Mouse (Mus musculus) CD4-positive, CD25-positive, alpha-beta regulatory T cell, adult 2 months (primary cell): Measurements from ENCODE around the gene Pcyt1b.

ENCODE experiments used
- DNase-seq: peaks from one replicate; pipeline ENCODE4 v3.0.0-alpha.2; 2012; ENCODE audit warnings: low read depth, low spot score

The Pcyt1b gene

DNA sequence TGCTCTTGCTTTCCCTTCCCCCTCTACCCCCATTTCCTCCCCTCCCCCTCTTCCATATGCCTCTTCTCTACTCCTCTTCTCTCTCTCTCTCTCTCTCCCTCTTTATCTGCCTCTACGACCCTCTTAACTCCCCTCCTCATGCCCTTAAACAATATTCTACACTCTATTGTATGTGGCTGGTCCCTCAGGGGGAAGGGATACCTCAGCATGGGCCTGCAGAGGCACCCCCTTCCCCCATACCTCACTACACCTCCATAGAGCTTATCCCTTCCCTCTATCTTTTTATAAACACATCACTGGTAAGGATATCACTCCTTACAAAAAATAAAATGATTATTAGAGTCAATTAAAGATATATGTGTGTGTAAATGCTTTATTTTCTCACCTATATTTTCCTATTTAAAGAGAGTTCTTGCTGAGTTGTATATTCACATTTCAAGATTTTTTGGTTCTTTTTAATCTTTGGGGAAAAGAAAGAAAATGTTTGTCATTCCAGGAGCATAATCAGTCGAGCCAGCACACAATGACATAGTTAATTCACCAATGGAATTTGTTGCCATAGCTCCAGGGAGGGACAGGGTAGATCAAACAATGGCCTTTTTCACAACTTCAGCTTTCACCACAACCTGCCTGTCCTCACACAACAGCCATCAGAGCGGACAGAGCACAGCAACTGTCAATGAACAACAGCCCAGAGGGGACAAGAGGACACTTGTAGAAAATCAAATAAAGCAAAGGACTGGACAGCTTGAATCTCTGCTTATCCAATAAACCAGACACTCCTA, at the start of gene Pcyt1b:
Gene Pcyt1b (plus strand): TSS at position 646 of the 785 bp plus-strand sequence.
- no peak for DNase-seq

DNA sequence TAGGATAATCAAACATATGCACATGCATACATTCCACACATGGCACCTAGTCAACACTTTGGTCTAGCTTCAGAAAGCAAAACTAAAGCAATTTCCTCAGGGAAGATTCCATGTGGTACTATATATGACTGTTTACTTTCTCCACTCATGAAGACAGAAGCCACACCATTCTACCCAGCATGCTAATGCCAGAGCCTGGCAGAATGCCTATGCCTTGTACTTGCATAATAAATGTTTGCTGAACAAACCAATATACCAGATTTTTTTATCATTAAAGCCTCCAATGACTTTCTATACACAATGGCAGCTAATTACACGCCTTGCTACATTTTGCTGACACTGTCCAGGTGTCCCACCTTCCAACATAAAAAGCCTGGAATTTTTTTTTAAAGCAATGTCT, 24.4 kb upstream of the Pcyt1b start:
- DNase-seq, result no peak

DNA sequence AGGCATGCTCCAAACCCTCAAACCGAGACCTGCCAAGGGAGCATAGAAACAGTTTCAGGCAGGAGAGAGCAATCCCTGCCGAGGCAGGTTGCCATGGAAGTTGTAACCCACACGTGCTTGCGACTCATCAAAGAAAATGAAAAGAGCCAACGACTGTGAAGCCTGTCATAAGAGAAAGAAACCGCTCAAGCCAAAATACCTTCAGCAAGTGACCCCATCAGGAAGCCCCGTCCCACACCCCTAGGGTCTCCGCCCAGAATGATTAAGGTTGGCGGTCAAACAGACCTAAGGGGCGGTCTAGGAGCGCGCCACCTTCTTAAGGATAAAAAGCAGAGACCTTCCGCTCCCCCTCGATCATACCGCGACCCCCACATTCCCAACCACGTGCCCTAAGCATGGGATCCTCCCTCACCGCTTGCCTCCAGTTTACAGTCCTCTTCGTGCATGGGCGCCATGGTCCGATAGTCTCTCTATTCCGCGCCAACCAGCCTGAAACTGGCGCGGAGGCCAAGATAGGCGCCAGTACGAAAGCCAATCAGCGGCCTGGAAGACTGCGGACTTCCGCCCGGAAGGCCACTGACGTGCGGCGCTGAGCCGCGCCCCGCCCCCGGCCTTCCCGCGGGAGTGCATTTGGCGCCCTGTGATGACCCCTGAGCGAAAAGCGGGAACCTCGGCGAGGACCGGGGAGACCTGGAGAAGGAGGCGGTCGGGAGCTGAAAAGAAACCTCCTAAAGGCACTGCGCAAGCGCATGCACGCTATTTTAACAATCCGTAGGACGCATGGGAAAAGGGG, 22.8 kb upstream of the Pcyt1b start, which contains the start of gene Pola1:
Gene Pola1 (minus strand): TSS at position 499 of the 793 bp plus-strand sequence.
- DNase-seq, result peak; percentile 80

DNA sequence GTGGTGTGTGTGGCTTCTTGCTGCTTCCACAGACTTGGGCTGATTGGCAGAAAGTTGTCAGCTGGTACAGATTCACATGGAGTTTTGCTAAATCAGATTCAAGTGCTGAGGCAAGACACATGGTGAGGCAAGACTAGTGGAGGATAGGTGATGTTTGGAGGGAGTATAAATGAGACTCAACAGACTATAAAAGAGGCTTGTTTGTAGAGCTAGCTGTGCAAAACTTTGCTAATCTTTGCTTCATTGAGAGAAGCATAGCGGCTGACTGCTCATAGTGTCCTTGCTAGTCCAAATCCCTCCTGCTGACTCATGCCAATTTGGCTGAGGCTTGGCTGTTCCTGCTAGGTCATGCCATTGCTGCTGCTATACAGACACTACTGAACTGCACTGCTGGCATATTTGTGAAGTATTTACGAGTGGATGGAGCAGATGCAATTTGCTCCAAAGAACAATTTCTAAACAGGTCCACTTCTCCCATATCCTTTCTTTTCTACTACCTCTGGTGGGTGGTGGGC, 19.7 kb upstream of the Pcyt1b start:
- DNase-seq, result no peak

DNA sequence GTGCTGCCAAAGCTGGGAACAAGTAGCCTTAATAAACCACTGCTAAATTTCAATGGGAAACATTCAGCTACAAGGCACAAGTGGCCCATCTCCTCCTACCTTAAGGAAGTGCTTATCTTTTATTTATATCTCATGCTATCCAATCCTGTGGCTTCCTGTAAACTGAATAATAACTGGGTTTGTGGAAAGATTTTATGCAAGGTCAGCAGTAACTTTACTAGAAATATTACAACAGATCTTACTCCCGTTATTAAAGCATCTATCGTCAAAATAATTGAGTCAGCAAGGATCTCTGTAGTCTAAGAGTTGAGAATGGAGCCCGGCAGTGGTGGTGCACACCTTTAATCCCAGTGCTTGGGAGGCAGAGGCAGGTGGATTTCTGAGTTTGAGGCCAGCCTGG, 11.1 kb upstream of the Pcyt1b start:
- DNase-seq, result no peak

DNA sequence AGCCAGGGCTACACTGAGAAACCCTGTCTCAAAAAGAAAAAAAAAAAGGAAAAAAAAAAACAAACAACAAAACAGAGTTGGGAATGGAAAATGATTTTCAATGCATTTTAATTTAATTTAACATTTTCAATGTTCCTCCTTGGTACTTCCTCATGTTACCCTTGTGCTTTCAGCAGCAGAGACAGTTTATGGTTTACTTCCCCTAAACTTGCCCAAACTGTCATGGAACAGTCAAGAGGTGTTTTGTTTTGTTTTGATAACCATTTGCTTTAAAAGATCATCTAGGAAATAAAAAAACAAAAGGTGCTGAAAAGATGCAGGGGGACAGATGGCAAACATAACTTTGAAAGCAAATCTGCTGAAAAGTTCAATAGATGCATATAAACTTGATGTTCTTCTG, 10.6 kb upstream of the Pcyt1b start:
- no peak for DNase-seq

DNA sequence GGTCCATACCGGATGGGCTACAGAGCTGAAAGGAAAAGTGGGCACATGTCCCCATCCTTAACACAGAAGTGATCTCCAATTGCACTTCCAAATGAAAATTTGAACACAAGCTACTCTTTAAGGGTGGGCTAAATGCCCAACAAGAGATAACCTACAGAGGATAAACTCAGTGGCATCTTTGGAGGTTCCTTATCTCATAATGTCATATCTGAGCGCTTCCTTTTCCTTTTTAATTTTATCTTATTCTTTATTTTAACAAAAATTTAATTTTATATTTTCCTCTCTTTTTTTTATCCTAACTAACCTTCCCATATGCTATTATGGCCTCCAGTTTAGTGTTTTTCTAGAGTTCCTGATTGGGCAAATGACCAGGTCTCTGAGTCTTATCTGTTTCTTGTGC, 3.9 kb upstream of the Pcyt1b start:
- DNase-seq, result no peak

DNA sequence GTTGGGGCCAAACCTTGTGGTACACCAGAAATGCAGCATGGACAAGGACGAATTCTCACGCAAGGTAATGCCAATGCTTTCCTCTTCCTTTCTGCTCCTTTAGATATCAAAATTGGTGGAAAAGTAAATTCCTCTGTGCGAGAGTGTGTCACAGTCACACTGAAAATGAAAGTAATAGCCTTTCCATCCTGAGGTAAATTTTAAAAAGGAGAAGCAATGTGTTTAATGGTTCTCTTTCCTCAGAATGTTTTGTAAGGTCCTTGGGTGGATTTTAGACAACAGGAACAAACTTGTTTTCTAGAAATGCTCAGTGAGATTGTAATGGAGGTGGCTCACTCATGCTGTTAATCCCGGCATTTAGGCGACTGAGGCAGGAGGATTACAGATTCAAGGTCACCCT, 490 bp downstream of the Pcyt1b start:
- no peak for DNase-seq

DNA sequence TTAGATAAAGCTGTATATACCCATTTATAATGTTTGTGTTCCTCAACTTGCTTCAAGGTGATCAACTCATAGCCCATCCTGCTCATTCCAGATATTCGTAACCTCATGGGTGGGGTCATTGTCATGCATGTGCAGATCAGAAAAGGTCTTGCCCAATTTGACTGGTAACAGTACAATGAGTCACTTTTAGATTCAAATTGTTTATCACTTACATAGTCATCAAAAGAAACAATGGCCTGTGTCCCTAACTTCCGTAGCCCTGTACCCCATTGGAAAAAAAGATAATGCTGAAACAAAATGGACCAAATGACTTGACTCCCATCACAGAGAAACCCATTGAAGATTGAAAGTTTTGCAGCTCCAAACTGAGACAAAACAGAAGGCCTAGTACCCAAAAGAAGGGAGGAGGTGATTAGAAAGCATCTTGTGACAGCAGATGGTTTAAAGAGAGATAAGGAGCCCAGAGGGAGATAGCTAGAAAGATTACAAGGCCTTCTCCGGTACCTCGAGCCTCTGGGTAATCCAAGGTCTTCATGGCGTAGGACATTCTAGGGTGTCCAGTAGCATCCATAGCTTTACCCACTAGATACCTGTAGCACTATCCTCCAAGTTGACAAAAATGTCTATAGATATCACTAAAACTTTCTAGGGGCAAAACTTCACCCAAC, 9.4 kb downstream of the Pcyt1b start:
- no peak for DNase-seq

DNA sequence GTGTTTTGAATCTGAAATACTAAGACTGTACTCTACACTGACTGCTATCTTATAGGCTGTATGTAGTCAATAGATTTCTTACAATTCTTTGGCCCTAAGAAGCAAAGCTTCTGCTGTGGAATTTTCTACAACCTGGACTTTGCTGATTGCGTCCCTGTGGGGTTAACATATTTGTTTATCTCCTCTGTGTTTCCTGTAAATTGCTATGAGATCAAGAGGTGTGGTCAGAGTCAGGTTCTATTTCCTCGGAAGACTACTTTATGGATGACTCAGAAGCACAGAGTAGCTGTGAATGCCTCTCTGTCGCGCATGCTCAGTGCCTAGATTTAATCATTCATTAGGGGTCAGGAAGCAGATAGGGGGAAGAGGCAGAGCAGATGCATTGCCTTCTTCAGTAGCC, 10.1 kb downstream of the Pcyt1b start:
- DNase-seq, result no peak

DNA sequence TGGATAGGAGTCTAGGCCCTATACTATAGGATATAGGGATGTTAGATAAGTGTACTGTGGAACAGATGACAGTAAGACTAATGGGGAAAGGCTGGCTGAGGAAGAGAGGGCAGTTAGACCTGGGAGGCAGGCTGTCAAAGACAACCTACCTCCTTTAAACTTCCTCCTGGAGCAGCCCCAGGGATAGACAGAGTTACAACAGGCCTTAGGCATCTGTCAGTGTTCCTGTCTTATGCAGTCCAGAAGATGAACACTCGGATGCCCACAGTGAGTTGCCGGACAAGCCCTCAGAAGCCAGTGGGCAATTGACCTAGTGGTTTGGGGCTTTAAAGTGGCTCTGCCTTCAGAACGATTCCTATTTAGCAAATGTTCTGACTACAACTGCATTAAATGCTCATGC, 19.8 kb downstream of the Pcyt1b start:
- DNase-seq, result no peak

DNA sequence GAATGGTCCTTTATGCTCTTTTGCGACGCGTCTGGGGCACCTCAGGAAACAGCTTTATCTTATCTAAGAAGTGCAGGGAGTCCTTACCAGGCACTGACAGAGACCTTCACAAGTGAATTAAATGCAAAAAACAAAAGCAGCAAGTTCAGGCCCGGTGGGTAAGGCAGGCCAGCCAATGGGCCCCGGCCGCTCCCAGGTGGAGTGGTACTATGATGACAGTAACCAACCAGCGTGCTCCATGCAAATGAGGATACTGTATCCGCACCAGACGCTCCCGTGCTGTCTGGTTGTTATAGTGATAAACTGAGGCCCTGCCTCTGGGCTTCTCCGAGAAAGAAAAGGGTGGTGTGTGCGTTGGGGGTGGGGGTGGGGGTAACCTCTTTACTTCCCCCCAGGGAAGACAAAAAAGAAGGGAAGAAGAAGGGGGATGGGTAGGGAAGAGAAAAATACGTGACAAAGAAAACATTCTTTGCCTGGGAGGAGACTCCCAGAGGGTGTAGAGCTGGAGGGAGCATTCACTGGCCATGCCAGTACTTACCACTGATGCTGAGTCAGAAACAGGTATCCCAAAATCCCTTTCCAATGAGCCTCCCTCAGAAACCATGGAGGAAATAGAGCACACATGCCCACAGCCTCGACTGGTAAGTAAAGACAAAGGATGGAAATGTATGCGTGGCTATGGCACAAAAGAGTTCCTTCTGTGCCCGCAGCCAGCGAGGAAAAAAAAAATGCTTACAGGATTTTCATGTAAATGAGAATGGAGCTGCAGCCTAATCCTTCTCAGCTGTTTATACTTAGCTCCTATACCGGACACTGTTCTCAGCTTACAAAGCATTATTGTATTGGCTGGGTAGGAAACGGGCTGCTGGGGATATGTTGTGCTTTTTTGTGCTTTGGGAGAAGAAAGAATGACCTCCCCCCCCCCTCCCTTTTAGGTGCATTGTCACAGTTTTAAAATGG, 20.5 kb downstream of the Pcyt1b start:
- peak; percentile 73 for DNase-seq

DNA sequence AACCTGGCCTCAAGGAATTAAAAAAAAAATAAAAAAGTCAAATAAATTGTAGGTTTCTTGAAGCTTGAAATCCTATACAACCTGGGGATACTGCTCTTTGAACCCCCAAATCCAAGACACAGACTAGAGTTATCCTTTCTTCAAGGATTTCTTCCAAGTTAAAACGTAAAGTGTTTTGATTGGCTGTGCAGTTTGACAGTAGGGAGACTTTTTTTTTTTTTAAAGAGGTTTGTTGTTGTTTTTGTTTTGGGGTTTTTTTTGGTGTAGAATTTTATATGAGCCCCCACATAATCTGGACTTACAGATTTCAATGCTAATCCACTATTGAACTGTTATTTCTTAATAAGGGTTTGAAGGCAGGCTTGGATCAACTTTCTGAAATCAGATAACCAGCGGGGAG, 21.6 kb downstream of the Pcyt1b start:
- no peak for DNase-seq

DNA sequence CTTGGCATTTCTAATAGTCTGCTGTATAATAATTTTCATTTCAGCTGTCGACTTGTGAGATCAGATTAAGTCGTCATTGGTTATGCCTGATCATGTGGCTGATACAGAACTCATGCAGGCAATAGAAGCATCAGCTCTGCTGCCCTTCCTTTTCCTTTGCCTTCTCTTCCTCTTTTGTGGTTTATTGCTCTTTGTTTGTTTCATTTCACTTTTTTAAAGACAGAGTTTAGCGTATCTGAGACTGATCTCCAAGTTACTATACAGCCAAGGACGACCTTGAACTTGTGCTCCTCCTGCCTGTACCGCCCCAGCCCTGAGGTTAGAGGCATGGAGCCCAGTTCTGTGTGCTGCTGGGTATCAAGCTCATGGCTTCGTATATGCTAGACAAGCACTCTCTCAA, 34.6 kb downstream of the Pcyt1b start:
- peak; percentile 16 for DNase-seq

DNA sequence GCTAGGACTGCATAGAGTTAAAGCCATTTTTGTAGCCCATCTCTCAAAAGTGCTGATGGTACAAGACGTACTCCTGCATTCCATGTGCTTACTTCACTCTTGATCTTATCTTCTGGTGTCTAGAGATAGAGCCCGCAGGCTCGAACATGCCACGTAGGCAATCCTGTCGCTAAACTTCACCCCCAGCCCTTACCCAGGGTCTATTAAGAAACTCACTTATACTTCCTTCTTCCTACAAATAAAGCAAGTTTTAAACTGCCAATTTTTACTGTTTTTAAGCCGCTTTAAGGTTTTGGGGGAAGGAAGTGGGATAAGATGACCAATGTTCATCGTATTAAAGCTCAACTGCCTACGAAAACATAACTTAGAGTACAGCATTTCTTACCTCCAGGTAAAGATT, 36.0 kb downstream of the Pcyt1b start:
- no peak for DNase-seq

DNA sequence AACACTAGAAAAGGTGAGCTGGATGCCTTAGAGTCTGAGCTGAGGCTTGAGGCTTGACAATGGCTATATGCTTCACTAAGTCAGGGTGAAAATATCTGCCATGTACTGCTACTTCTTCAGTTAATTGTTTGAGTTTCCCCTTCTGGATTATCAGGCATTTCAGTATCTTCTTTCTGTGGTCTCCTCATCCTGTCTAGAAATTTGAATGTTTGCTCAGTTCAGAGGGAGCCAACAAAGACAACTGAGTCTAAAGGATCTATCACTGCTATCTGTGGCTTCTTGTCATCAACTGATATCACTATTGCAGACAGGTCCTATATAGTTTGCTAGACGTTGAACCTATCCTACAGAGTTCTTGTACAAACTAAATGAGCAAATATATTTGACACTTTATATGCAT, 42.9 kb downstream of the Pcyt1b start:
- DNase-seq, result no peak

DNA sequence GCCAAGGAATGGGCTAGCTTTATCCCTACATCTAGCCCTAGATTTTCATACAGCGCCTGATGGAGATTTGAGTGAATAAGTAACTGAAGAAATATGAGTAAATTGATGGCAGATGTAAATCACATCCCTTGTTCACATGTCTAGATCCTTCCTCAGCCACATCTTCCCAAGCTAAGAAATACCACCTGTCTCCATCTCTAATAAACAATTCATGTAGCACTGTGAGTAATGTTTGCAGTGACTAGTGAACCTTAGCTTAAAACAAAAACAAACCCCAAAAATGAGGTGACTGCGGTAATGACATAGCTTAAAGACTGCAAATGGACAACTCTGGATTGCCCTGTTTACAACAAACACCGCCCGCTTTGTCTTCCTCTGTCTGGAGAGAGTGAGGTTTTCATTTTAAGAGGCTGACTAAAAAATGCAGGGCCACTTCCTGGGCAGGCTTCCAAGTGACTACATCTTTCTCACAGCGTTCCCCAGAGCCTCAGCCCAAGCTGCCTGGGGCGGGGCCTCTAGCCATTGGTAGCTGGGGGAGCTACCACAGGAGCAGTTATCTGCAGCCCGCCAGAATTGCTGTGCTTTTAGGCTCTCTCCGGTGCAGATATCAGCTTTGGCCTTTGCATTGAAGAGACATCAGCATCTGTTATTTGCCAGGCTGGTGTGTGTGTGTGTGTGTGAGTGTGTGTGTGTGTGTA, 46.0 kb downstream of the Pcyt1b start:
- peak; percentile 55 for DNase-seq

DNA sequence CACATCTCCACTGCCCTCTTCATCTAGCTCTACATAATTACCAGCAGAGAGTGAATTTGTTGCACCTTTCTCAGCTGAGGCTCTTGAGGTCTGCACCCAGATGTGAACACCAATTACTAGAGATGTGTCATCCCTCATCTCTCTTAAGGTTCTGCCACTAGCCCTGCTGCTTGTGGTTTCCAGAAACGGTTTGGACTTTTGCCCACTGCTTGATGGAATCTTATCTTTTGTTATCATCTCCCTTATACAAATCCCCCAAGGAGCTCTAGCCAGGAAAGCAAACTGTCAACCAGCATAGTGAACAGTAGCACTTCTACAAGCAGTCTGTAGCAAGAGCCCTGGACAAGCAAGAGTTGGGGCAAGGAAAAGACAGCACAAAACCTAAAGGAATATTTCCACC, 57.9 kb downstream of the Pcyt1b start:
- no peak for DNase-seq

DNA sequence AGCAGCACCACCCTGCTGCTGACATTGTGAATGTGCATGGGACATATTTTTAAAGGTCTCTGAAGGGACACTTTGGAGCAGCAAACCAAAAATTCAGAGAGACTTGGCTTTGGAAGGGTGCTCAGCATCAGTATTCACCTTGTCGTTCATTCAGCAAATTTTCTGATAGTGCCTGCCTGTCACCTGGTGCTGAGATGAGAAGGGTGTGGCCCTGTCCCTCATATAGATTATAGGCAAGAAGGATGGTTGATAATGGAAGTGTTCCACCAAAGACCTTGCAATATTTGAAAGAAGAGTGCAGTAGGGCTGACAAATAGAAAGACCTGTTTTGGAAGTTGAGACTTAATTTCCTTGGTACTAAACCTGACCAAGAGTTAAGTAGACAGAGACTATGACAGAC, 74.9 kb downstream of the Pcyt1b start:
- no peak for DNase-seq

DNA sequence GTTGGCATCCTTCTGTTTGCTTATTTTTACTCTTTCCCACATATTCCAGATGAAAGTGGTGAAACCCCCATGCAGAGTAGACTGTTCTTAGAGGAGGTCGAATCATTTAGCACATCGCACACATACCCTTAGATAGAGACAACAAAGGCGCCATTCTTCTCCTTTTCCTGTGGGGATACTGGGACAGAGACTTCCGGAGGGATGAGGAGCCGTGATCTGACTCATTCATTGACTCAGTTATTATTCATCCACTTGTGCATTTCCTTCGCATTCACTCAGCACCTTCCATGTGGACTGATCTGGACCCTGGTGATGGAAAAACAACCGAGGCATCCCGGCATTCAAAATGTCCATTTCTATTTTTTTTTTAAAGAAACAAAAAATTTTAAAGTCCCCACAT, 76.2 kb downstream of the Pcyt1b start:
- DNase-seq, result no peak
